Mouse (Mus musculus): ENCODE measurements around the gene Bicral. TPM values are rescaled to one million over a fixed set of nuclear protein-coding genes. Genes with fewer than 3 reads are reported as not detected.

The Bicral gene
- polyA plus RNA-seq, 2 experiments = 5.4 to 17.7 TPM

DNA sequence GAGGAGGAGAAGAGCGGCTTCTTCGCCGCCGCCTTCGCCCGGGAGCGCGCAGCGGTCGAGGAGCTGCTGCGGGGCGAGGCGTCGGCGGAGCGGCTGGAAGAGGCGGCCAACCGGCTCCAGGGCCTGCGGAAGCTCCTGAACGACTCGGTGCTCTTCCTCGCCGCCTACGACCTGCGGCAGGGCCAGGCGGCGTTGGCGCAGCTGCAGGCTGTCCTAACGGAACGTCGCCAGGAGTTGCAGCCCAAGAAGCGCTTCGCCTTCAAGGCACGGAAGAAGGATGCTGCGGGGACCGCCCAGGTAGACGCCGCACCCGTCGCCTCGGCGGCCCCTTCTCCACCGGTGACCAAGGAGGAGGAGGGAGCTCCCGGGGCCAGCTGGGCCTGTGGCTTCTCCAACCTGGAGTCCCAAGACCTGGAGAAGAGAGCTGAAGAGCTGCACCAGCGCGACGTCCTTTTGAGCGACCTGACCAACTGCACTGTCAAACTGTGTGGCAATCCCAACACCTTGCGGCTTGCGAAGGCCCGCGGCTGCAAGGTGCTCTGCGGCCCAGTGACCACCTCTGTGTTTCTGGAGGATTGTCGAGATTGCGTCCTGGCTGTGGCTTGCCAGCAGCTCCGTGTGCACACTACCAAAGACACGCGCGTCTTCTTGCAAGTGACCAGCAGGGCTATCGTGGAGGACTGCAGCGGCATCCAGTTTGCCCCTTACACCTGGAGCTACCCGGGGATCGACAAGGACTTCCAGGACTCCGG is 32.7 kb upstream of the Bicral start:
- 2% methylated on average over 52 of the region's 64 CpGs for WGBS
- H3K27me3 ChIP-seq (ENCODE audit: control insufficient read depth, insufficient read depth, low read length) = no peaks in the 10 kb centered on the region
- DNase-seq (ENCODE audit: low spot score) = no peak

DNA sequence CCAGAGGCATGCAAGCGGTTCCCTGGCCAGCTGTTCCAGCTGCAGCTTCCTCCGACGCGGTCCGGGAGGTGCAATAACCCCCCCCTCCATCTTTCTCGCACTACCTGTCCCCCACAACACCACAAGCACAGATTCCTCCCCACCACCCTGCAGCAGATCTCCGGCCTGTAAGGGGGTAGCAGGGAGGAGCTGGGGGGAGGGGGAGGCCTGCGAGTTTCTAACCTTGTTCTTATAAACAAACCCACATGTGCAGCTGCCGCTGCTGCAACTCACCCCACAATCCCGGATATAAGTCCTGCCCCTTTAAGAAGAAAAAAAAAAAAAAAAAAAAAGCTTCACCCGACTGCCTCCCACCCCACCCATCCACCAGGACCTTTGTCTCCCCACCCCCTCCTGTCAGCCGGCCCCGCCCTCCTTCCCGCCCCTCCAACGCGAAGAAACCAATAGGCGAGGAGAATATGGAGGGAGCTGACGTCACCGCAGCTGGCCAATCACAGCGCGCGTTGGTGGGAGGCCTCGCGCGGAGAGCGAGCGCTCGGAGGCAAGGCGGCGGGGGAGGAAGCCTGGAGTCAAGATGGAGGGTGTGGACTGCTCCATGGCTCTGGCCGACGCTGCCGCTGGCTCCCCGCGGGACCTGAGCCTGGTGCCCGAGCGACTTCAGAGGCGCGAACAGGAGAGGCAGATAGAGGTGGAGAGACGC is 32.0 kb upstream of the Bicral start, which contains the start of gene Tbcc:
Gene Tbcc (plus strand): TSS at position 569 of the 700 bp plus-strand sequence.
- H3K9ac ChIP-seq (ENCODE audit: low read depth, low read length, severe bottlenecking) = peak within 1 kb of the TSS; percentile 84
- no peaks in the 10 kb centered on the region for H3K9me3 ChIP-seq (ENCODE audit: control insufficient read depth, low read length)
- WGBS = under 1% methylated on average over 37 of the region's 40 CpGs
- DNase-seq (ENCODE audit: low spot score) (peak; percentile 97), ATAC-seq (ENCODE audit: low FRiP score, low read depth) (peak; percentile 92)
- peak within 1 kb of the TSS; percentile 98 for H3K27ac ChIP-seq (replicated peaks; ENCODE audit: low read depth, low read length)
- peak within 1 kb of the TSS; percentile 91 for H3K4me3 ChIP-seq (replicated peaks; ENCODE audit: low read length)
- no peaks in the 10 kb centered on the region; the same call in 1 of the 2 replicates for H3K36me3 ChIP-seq (ENCODE audit: control insufficient read depth, insufficient read depth, low read length)
- H3K27me3 ChIP-seq (ENCODE audit: control insufficient read depth, insufficient read depth, low read length) = no peaks in the 10 kb centered on the region
- peak within 1 kb of the TSS; percentile 85 for H3K4me2 ChIP-seq (replicated peaks; ENCODE audit: low read depth, low read length, severe bottlenecking)
- H3K4me1 ChIP-seq (ENCODE audit: control insufficient read depth, insufficient read depth, low read length) = peaks cover 22% of the 10 kb centered on the region
- TF ChIP-seq POLR2A (IDR thresholded peaks at IDR 0.05; ENCODE audit: borderline replicate concordance, extremely low read depth, insufficient read depth, insufficient read length) = peak; percentile 90; the same call in 1 of the 2 replicates

More for the DNA sequence above, 32.7 kb upstream of the Bicral start:
- peak overlapping the region; percentile 82 for H3K27ac ChIP-seq (replicated peaks; ENCODE audit: low read depth, low read length)
- peak; percentile 5; the same call in 1 of the 2 replicates for ATAC-seq (ENCODE audit: low FRiP score, low read depth)
- H3K4me3 ChIP-seq (replicated peaks; ENCODE audit: low read length) = peak overlapping the region; percentile 91
- peaks cover 22% of the 10 kb centered on the region for H3K4me1 ChIP-seq (ENCODE audit: control insufficient read depth, insufficient read depth, low read length)
- H3K4me2 ChIP-seq (replicated peaks; ENCODE audit: low read depth, low read length, severe bottlenecking) = peak overlapping the region; percentile 85
- TF ChIP-seq POLR2A (IDR thresholded peaks at IDR 0.05; ENCODE audit: borderline replicate concordance, extremely low read depth, insufficient read depth, insufficient read length) = no peak
- peak overlapping the region; percentile 84 for H3K9ac ChIP-seq (ENCODE audit: low read depth, low read length, severe bottlenecking)
- no peaks in the 10 kb centered on the region; the same call in 1 of the 2 replicates for H3K36me3 ChIP-seq (ENCODE audit: control insufficient read depth, insufficient read depth, low read length)
- no peaks in the 10 kb centered on the region for H3K9me3 ChIP-seq (ENCODE audit: control insufficient read depth, low read length)

DNA sequence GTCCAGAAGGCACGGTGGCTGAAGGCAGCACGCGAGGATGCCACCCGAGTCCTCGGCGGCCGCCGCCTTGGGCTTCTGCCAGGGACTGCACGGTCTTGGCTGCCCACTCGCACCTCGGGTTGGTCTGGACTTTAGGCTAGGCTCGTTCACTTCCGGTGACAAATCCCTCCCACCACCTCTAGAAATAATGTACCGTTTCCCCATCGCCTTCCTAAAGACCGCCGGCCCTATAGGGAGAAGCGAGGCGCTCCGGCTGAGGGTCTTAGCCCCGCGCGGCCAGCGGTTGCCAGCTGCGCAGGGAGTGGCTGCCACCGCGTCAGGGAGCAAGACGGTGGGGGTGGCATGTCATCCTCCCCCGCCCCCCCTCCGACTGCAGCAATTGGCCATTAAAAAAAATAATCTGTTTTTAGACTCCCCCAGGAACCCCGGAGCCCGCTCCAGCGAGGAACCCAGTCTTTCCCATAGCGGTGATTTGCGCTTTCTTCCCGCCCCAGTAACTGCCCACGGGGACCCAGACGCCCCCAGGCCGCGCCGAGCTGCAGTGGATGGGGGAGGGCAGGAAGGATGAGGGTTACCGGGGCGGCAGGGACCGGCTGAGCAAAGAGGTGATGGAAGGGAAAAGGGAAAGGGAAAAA is 31.3 kb upstream of the Bicral start:
- TF ChIP-seq POLR2A (IDR thresholded peaks at IDR 0.05; ENCODE audit: borderline replicate concordance, extremely low read depth, insufficient read depth, insufficient read length) = peak; percentile 47; the same call in 1 of the 2 replicates
- peak overlapping the region; percentile 81 for H3K9ac ChIP-seq (ENCODE audit: low read depth, low read length, severe bottlenecking)
- H3K4me3 ChIP-seq (replicated peaks; ENCODE audit: low read length) = peak overlapping the region; percentile 91
- no peaks in the 10 kb centered on the region for H3K27me3 ChIP-seq (ENCODE audit: control insufficient read depth, insufficient read depth, low read length)
- peak overlapping the region; percentile 98 for H3K27ac ChIP-seq (replicated peaks; ENCODE audit: low read depth, low read length)
- peaks cover 22% of the 10 kb centered on the region for H3K4me1 ChIP-seq (ENCODE audit: control insufficient read depth, insufficient read depth, low read length)
- DNase-seq (ENCODE audit: low spot score) = peak; percentile 72
- no peaks in the 10 kb centered on the region for H3K9me3 ChIP-seq (ENCODE audit: control insufficient read depth, low read length)
- ATAC-seq (ENCODE audit: low FRiP score, low read depth) = peak; percentile 28
- H3K36me3 ChIP-seq (ENCODE audit: control insufficient read depth, insufficient read depth, low read length) = no peaks in the 10 kb centered on the region; the same call in 1 of the 2 replicates
- under 1% methylated on average over 39 of the region's 44 CpGs for WGBS
- H3K4me2 ChIP-seq (replicated peaks; ENCODE audit: low read depth, low read length, severe bottlenecking) = peak overlapping the region; percentile 64

DNA sequence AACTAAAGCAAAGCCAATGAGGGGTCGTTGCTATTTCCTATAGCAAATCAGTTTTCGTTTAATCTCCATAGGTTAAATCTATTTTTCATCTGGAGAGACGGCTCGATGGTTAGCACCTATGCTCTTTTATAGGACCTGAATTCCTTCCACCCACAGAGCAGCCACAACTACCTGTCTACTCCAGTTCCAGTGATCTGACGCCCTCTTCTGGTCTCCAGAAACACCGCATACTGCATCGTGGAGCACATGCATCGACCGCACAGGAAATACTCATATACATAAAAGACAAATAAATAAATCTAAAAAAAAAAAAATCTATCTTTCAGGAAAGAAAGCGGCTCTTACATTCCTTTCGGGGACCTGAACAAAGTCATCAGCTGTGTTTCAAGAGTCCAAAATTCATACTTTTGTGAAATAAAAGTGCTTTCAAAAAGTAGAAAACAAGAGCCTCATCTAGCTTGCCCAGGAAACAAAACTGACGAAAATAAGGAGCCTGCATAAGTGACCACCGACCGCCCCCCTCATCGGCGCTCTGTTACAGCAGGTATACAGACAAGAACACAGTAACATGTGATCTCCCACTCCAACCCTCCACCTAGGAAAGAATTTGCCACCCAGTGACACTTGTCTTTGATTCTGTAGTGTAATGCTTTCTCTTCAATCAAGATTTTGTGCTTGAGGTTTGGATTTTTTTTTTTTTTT is 30.4 kb upstream of the Bicral start:
- H3K9me3 ChIP-seq (ENCODE audit: control insufficient read depth, low read length) = no peaks in the 10 kb centered on the region
- peaks cover 22% of the 10 kb centered on the region for H3K4me1 ChIP-seq (ENCODE audit: control insufficient read depth, insufficient read depth, low read length)
- peak overlapping the region; percentile 91 for H3K4me3 ChIP-seq (replicated peaks; ENCODE audit: low read length)
- peak overlapping the region; percentile 81 for H3K9ac ChIP-seq (ENCODE audit: low read depth, low read length, severe bottlenecking)
- 33% methylated on average over 16 of the region's 16 CpGs for WGBS
- H3K4me2 ChIP-seq (replicated peaks; ENCODE audit: low read depth, low read length, severe bottlenecking) = peak overlapping the region; percentile 64
- DNase-seq (ENCODE audit: low spot score) (peak; percentile 54), ATAC-seq (ENCODE audit: low FRiP score, low read depth) (no peak)
- H3K27ac ChIP-seq (replicated peaks; ENCODE audit: low read depth, low read length) = peak overlapping the region; percentile 98
- no peaks in the 10 kb centered on the region for H3K27me3 ChIP-seq (ENCODE audit: control insufficient read depth, insufficient read depth, low read length)
- no peak for TF ChIP-seq POLR2A (IDR thresholded peaks at IDR 0.05; ENCODE audit: borderline replicate concordance, extremely low read depth, insufficient read depth, insufficient read length)
- H3K36me3 ChIP-seq (ENCODE audit: control insufficient read depth, insufficient read depth, low read length) = no peaks in the 10 kb centered on the region
